In genomic region chr13:15514082-15514481, GRCm38 (mm10) we compare ENCODE assay signal across 23 mouse cellular contexts. TPM values are rescaled to one million over a fixed set of nuclear protein-coding genes. Genes with fewer than 3 reads are reported as not detected.
DNase-seq lines count a peak whose midpoint lies in the region; ATAC-seq and TF ChIP-seq lines count a peak whose summit lies in the region.
"Had no signal": no experiment of that assay in that cellular context is flagged by ENCODE, and none has a peak within 500 bp of the region (broad histone marks: within the 10 kb centered on the region; RNA-seq: fewer than 3 reads in every experiment).

No protein-coding gene starts in this region.

- POLR2A ChIA-PET in Patski (lab: Charles Lee): interaction anchor here (0.8 to 1.2 kb wide), 2 partner anchors 10 to 242 kb away, joined by 3 to 4 read pairs; no protein-coding TSS in a partner anchor

- TF ChIP-seq CTCF in heart, postnatal 0 days (IDR thresholded peaks at IDR 0.05; ENCODE audit: low read depth): no peak
- TF ChIP-seq CTCF in Patski (IDR thresholded peaks at IDR 0.05): no peak

- no peak for TF ChIP-seq POLR2A in limb, embryonic 14.5 days (IDR thresholded peaks at IDR 0.05; ENCODE audit: borderline replicate concordance, extremely low read depth, insufficient read depth, insufficient read length)

- DNase-seq in heart, postnatal 0 days (ENCODE audit: low spot score): peak; percentile 20
- DNase-seq in heart, adult 8-10 months (ENCODE audit: low spot score): no peak
- peak; percentile 2 for DNase-seq in lung, postnatal 10 days
- DNase-seq in lung, adult 18-20 months: no peak
- DNase-seq in Patski (ENCODE audit: low read depth, low spot score): peak; percentile 66
- no peak for DNase-seq in limb, embryonic 14.5 days (ENCODE audit: low spot score)
- DNase-seq in midbrain, embryonic 14.5 days: no peak
- no peak for DNase-seq in cerebellum, adult 11 months
- DNase-seq: adrenal gland, postnatal 25 days; cerebellum, adult 11-12 months; cerebellum, postnatal 14 days; gastrocnemius, postnatal 10 days; kidney, adult 18-20 months; kidney, postnatal 10 days; liver, embryonic 13.5 days; right cerebral cortex, adult 18-20 months; thymus, postnatal 25 days had no signal

- no peaks in the 10 kb centered on the region for H3K27me3 ChIP-seq in heart, postnatal 0 days (ENCODE audit: control insufficient read depth, insufficient read depth, low read length)
- H3K27me3 ChIP-seq in Patski: no peaks in the 10 kb centered on the region
- no peaks in the 10 kb centered on the region for H3K27me3 ChIP-seq in limb, embryonic 14.5 days (ENCODE audit: control insufficient read depth, insufficient read depth, low read length)
- no peaks in the 10 kb centered on the region for H3K27me3 ChIP-seq in midbrain, embryonic 14.5 days (ENCODE audit: control insufficient read depth, insufficient read depth, low read length)
- H3K27me3 ChIP-seq: forebrain, embryonic 12.5 days; liver, embryonic 13.5 days; midbrain, embryonic 12.5 days; neural tube, embryonic 13.5 days had no signal

- in situ Hi-C loops in Patski (cut with MboI; ENCODE audit: low pct_unique_long_range_greater_than_20kb): no loop called here

- no peak for TF ChIP-seq EP300 in heart, postnatal 0 days (IDR thresholded peaks at IDR 0.05; ENCODE audit: low read depth)

- no peak for ATAC-seq in heart, postnatal 0 days (ENCODE audit: insufficient read depth, low read depth)
- peak; percentile 96 for ATAC-seq in Patski
- peak; percentile 31; the same call in 1 of the 2 replicates for ATAC-seq in limb, embryonic 14.5 days (ENCODE audit: low FRiP score, low read depth)
- no peak for ATAC-seq in midbrain, embryonic 14.5 days (ENCODE audit: low FRiP score, low TSS enrichment)
- ATAC-seq: CD4-positive, CD25-positive, alpha-beta regulatory T cell, adult 4 months had no signal

- H3K9me3 ChIP-seq in heart, postnatal 0 days (replicated peaks; ENCODE audit: control insufficient read depth, low read length): no peaks in the 10 kb centered on the region
- no peaks in the 10 kb centered on the region for H3K9me3 ChIP-seq in limb, embryonic 14.5 days (ENCODE audit: control insufficient read depth, low read length)
- H3K9me3 ChIP-seq in midbrain, embryonic 14.5 days (ENCODE audit: control insufficient read depth, low read length): no peaks in the 10 kb centered on the region
- H3K9me3 ChIP-seq: forebrain, embryonic 12.5 days; liver, embryonic 13.5 days; midbrain, embryonic 12.5 days; neural tube, embryonic 13.5 days had no signal

- no peaks in the 10 kb centered on the region for H3K36me3 ChIP-seq in heart, postnatal 0 days (replicated peaks; ENCODE audit: control insufficient read depth, insufficient read depth, low read length)
- no peaks in the 10 kb centered on the region for H3K36me3 ChIP-seq in limb, embryonic 14.5 days (ENCODE audit: control insufficient read depth, insufficient read depth, low read length)
- no peaks in the 10 kb centered on the region for H3K36me3 ChIP-seq in midbrain, embryonic 14.5 days (ENCODE audit: control insufficient read depth, insufficient read depth, low read length)
- H3K36me3 ChIP-seq: forebrain, embryonic 12.5 days; liver, embryonic 13.5 days; midbrain, embryonic 12.5 days; neural tube, embryonic 13.5 days had no signal

- H3K4me2 ChIP-seq in heart, postnatal 0 days (ENCODE audit: low read depth, low read length): no peak overlapping the region
- H3K4me2 ChIP-seq in limb, embryonic 14.5 days (replicated peaks; ENCODE audit: low read depth, low read length, severe bottlenecking): no peak overlapping the region
- no peak overlapping the region for H3K4me2 ChIP-seq in midbrain, embryonic 14.5 days (ENCODE audit: low read length)
- H3K4me2 ChIP-seq: forebrain, embryonic 12.5 days; heart, embryonic 11.5 days; liver, embryonic 13.5 days; midbrain, embryonic 12.5 days; neural tube, embryonic 13.5 days had no signal

- no peak overlapping the region for H3K9ac ChIP-seq in heart, postnatal 0 days (replicated peaks; ENCODE audit: low read depth, low read length)
- H3K9ac ChIP-seq in limb, embryonic 14.5 days (ENCODE audit: low read depth, low read length, severe bottlenecking): no peak overlapping the region
- no peak overlapping the region for H3K9ac ChIP-seq in midbrain, embryonic 14.5 days (replicated peaks; ENCODE audit: low read length)
- H3K9ac ChIP-seq: forebrain, embryonic 12.5 days; liver, embryonic 13.5 days; midbrain, embryonic 12.5 days; neural tube, embryonic 13.5 days had no signal

- CTCF ChIA-PET in Patski (lab: Charles Lee): interaction anchor here (1.0 to 1.3 kb wide), 3 partner anchors 11 to 102 kb away, joined by 3 read pairs; no protein-coding TSS in a partner anchor

- no peak overlapping the region for H3K4me3 ChIP-seq in heart, postnatal 0 days (ENCODE audit: low read depth, low read length)
- no peak overlapping the region for H3K4me3 ChIP-seq in limb, embryonic 14.5 days (replicated peaks; ENCODE audit: low read length)
- H3K4me3 ChIP-seq in midbrain, embryonic 14.5 days (replicated peaks; ENCODE audit: low read depth, low read length): no peak overlapping the region
- H3K4me3 ChIP-seq: forebrain, embryonic 12.5 days; layer of hippocampus, adult 2 months; liver, embryonic 13.5 days; midbrain, embryonic 12.5 days; neural tube, embryonic 13.5 days had no signal

- 60% methylated on average over 8 of the region's 8 CpGs for WGBS in heart, postnatal 0 days
- 50% methylated on average over 8 of the region's 8 CpGs for WGBS in limb, embryonic 14.5 days
- WGBS in midbrain, embryonic 14.5 days: 90% methylated on average over 8 of the region's 8 CpGs

- H3K4me1 ChIP-seq in heart, postnatal 0 days (ENCODE audit: control insufficient read depth, insufficient read depth): no peaks in the 10 kb centered on the region
- H3K4me1 ChIP-seq in limb, embryonic 14.5 days (ENCODE audit: control insufficient read depth, insufficient read depth, low read length): peaks cover 21% of the 10 kb centered on the region
- H3K4me1 ChIP-seq in midbrain, embryonic 14.5 days (ENCODE audit: control insufficient read depth, insufficient read depth, low read length): 0 out of 2 replicates have a peak, but pooled peaks cover 3% of the 10 kb centered on the region
- H3K4me1 ChIP-seq: liver, embryonic 13.5 days had no signal

- H3K27ac ChIP-seq in heart, postnatal 0 days (ENCODE audit: low read depth): no peak overlapping the region
- H3K27ac ChIP-seq in limb, embryonic 14.5 days (replicated peaks; ENCODE audit: low read depth, low read length): 0 out of 2 replicates have a peak overlapping the region, but pooled peaks have one; percentile 19
- H3K27ac ChIP-seq in midbrain, embryonic 14.5 days (replicated peaks; ENCODE audit: low read depth, low read length): no peak overlapping the region
- H3K27ac ChIP-seq: forebrain, embryonic 12.5 days; layer of hippocampus, adult 2 months; liver, embryonic 13.5 days; midbrain, embryonic 12.5 days; neural tube, embryonic 13.5 days had no signal

RNA-seq across cellular contexts. Expression of gene Gli3, which starts 51.0 kb away (rescaled TPM):
- total RNA-seq in heart, postnatal 0 days (2014; rRNA removed; ENCODE audit: low replicate concordance): 4.8 and 8.1 TPM in 2 replicates
- polyA plus RNA-seq in heart, postnatal 0 days (2015; fragmentation: Nextera tagmentation; extraction: Ambion mirVana): 1.9 TPM in 2 replicates
- 1 to 10 TPM; 1.3 to 2.1 (median 1.8) TPM for total RNA-seq in heart, adult 8-10 months (2022)
- polyA plus RNA-seq in Patski (2021): 14.7 TPM
- 33.4 and 44.4 TPM in 2 replicates for polyA plus RNA-seq in limb, embryonic 14.5 days (2012; rRNA removed)
- 42.6 and 52.0 TPM in 2 replicates for polyA plus RNA-seq in limb, embryonic 14.5 days (2014; fragmentation: Nextera tagmentation; extraction: Ambion mirVana)
- 8.5 and 14.1 TPM in 2 replicates for polyA plus RNA-seq in midbrain, embryonic 14.5 days (2014; fragmentation: Nextera tagmentation; extraction: Ambion mirVana)
- polyA plus RNA-seq: CD4-positive, CD25-positive, alpha-beta regulatory T cell, adult 4 months had no signal

Comparison
In these comparisons a context has a peak if more than half of its experiments do, and no peak if none do; other contexts are left out.
1. DNase-seq: peak in heart, postnatal 0 days (single experiment), lung, postnatal 10 days (single experiment) and Patski (single experiment); none in heart, adult 8-10 months (single experiment), lung, adult 18-20 months (0 of 2), limb, embryonic 14.5 days (single experiment), midbrain, embryonic 14.5 days (single experiment) and cerebellum, adult 11 months (single experiment).
2. ATAC-seq: peak in Patski (single experiment) and limb, embryonic 14.5 days (single experiment); none in heart, postnatal 0 days (single experiment) and midbrain, embryonic 14.5 days (single experiment).